Mouse (Mus musculus) Muller cell, postnatal 12 days (primary cell): Measurements from ENCODE around the gene Matk.
"Not testable (repeated sequence)": the region's sequence is repeated elsewhere in the genome, so short reads cannot be mapped to it uniquely, and the experiment has no call there.

ENCODE experiments used
- DNase-seq: peaks from one replicate; pipeline ENCODE4 v3.0.0-alpha.2; 2015; ENCODE audit errors: inconsistent ontology term

Matk gene

DNA sequence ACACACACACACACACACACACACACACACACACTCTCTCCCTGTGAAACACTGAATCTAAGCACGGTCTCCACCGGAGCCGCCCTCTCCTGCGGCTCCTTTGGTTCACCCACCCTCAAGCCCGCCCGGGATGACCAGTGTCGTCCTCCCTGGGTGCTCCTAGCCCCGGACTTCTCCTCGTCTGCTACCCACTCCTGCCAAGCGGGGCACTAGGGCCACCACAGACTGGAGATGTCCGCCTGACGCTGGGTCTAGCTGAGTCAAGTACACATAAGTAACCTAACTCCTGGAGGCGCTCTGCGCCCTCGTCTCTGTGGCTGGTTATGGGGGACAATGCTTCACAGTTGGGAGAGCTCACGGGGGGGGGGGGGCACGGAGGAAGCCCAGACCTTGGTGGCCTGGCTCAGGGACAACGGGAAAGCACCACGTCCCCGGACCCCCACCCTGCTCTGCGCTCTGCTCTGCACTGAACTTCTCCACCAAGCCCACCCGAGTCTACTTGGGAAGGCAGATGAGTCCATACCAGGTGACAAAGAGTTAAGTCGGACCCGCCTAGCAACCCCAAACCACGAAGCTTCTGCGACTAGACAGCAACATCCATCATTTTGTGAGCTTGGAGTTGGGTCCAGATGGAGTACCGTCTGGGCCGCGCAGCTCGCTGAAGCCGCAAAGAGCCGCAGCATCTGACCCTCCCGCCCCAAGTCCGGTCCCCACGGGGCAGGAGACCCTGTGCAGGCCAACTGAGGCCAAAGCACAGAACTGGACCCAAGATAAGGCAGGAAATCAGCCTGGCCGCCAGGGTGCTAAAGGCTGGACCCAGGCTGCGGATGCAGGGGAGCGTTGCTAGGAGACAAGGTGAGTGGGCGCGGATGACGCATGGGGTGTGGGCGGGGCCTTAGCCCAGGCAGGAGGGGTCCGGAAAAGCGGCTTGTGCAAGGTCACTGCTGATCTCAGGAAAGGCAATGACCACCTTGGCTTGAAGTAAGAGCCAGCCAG is at the start of gene Matk:
TSS of gene Matk (plus strand) at position 512 of the 996 bp plus-strand sequence.
- peak; percentile 73 for DNase-seq

DNA sequence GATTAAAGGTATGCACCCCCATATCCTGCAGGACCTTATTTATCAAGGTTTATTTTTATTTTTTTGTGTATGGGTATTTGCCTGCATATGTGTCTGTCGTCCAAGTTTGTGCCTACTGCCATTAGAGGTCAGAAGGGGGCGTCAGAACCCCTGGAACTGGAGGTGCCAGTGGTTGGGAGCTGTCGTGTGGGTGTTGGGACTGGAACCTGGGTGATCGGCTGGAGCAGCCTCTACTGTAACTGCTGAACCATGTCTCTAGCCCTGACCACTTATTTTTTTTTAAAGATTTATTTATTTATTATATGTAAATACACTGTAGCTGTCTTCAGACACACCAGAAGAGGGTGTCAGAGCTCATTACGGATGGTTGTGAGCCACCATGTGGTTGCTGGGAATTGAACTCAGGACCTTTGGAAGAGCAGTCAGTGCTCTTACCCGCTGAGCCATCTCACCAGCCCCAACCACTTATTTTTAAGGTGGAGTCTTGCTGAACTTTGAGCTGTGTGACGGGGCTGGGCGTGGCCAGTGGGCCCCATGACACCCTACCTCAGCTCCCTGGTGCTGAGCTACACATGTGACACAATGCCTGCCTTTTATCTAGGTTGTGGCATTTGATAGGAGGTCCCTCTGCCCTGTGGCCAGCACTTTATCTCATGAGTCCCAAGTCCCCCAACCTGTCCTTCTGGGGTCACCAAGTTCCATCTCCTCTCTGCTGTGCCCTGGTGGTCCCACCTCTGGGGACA is 49.6 kb upstream of the Matk start:
- no peak for DNase-seq

DNA sequence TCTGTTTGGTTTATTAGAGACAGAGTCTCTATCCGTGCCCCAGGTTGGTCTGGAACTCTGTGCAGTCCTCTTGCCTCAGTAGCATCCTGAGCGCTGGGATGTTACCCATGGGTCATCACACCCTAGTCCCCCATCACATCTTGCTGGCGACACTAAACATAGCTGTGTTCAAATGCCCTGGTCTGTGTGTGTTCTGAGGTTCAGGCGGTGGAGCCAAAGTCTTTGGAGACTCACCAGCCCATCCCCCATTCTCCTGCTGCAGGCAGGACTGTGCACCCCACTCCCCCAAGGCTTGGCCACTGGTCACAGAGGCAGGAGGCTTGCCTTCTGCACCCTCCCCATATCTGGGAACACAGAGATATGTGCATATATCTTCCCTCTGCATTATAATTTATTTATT is 48.6 kb upstream of the Matk start:
- no peak for DNase-seq

DNA sequence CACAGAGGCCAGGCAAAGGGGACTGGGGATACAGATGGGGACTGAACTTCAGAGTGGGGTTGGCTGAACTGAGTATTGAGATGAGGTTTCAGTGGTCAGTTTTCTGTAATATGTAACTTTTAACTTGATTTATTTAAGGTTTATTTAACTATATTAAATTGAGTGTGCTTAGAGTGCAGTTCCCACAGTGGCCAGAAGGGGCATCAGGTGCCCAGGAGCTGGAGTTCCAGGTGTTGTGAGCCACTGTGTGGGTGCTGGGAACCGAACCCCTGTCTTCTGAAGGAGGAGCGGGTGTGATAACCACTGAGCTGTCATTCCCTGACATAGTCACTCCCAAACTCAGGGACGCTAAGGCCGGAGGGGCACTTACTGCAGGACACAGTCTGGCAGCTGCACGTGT is 42.6 kb upstream of the Matk start:
- no peak for DNase-seq

DNA sequence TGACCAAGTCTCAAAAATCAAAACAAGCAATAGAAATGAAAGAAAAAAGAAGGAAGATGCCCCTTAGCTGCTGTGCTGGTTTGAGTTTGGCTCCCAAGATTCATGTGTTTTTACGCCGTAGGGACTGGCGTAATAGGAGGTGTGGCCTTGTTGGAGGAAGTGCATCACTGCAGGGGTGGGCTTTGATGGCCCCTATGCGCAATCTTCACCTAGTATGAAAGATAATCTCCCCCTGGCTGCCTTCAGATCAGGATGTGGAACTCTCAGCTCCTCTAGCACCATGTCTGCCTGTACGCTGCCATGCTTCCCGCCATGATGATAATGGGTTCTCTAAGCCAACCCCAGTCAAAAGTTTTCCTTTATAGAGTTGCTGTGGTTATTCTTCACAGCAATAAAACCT is 36.5 kb upstream of the Matk start:
- no peak for DNase-seq

DNA sequence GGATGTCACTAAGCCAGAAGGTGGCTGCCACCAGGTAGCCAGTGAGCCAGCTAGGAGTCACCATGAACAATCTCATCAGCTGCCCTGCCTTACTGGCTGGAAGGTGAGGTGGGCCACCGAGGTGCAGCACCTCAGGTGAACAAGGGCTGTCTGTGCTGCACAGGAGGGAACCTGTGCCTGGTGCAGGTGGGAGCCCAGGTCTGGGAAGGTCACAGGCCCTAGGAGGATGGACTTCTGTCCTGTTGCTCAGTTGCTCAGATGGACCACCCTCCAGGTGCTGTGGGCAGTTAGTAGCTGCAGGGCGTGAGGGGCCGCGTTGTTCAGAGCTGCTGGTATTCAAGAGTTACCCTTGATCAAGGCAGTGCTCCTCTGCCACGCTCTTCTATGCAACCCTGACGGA is 35.9 kb upstream of the Matk start:
- DNase-seq = no peak

DNA sequence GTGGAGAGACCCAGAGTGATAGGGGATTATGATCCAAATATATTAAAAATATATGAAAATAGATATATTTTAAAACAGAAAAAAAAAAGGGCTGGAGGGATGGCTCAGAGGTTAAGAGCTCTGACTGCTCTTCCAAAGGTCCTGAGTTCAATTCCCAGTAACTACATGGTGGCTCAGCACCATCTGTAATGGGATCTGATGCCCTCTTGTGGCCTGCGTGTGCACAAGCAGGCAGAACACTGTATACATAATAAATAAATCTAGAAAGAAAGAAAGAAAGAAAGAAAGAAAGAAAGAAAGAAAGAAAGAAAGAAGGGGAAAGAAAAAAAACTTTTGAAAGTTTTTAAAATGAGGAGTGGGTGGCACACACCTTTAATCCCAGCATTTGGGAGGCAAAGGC is 35.5 kb upstream of the Matk start:
- DNase-seq = not testable (repeated sequence)

DNA sequence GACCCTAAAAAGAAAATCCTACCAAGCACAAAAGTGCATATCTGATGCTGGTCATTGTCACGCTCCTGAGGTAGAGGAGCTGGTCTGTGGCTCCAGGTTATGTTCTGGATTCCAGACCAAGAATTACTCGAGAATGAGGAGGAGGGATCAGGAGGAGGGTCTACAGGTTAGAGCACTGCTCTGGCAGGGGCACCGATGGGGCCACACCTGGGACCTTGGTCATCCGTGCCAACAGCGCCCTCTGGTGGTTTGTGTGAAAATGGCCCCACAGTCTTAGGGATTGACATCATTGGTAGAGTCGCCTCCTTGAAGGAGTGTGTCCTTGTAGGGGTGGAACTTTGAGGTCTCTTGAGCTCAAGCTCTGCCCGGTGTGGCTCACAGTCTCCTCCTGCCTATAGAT is 34.8 kb upstream of the Matk start:
- DNase-seq = no peak

DNA sequence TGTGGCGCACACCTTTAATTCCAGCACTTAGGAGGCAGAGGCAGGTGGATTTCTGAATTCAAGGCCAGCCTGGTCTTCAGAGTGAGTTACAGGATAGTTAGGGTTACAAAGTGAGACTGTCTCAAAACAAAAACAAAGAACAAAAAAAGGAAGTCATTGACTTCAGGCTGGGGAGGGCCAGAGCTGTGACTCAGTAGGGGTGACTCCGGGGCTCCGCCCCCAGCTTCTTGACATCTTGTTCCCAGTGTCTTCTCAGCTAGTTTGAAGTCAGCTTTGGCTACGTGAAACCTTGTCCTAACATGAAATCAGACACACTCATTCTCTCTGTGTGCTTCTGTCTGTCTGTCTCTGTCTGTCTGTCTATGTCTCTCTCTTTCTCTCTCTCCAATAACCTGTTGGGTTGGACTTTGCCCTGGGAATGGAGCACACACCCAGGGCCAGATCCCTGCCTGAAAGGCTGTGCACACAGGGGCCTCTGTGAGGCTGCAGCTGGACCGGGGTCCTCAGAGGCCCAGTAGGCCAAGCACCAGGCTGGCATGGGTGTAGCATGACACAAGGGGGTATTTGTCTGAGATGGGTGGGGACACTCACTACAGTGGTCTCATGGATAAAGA is 31.2 kb upstream of the Matk start:
- DNase-seq = no peak

DNA sequence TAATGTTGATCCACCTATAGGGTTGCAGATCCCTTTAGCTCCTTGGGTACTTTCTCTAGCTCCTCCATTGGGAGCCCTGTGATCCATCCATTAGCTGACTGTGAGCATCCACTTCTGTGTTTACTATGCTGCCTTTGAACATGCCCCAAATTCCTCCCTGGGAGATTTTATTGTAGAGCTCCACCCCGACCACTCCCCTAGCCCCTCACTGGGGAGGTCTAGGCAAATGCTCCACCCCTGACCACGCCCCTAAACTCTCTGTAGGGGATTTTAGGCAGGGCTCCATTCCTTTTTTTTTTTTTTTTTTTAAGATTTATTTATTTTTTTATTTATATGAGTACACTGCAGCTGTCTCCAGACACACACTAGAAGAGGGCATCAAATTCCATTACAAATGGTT is 29.0 kb upstream of the Matk start:
- DNase-seq = not testable (repeated sequence)

DNA sequence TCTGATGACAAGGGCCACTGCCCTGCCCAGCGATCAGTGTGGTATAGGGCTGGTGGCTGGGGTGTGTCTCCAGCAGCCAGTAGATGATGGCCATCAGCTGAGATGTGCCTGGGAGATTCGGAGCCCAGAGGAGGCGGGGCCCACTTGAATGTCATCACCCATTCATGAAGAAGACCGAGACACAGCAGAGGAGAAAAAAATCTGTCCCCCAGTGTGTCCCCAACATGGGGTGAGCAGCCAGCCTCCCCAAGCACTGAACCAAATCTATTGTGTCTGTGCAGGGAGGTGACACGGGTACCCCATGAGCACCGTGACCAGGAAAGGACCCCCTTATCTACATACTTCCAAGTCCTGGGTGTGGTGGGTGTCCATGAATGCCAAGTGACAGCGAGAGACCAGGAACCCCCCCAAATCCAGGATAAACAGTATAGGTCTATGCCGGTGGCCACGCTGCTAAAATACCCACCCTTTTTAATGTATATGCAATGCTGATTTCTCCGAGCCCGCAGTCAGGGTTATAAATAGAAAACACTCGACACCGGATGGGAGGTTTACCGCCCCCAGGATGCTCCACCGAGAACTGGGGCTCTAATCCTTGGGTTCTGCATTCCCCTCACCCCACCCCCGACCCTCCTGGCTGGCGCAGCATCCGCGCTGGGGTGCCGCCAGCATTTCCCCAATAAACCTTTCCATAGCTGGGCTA is 22.8 kb upstream of the Matk start:
- no peak for DNase-seq

DNA sequence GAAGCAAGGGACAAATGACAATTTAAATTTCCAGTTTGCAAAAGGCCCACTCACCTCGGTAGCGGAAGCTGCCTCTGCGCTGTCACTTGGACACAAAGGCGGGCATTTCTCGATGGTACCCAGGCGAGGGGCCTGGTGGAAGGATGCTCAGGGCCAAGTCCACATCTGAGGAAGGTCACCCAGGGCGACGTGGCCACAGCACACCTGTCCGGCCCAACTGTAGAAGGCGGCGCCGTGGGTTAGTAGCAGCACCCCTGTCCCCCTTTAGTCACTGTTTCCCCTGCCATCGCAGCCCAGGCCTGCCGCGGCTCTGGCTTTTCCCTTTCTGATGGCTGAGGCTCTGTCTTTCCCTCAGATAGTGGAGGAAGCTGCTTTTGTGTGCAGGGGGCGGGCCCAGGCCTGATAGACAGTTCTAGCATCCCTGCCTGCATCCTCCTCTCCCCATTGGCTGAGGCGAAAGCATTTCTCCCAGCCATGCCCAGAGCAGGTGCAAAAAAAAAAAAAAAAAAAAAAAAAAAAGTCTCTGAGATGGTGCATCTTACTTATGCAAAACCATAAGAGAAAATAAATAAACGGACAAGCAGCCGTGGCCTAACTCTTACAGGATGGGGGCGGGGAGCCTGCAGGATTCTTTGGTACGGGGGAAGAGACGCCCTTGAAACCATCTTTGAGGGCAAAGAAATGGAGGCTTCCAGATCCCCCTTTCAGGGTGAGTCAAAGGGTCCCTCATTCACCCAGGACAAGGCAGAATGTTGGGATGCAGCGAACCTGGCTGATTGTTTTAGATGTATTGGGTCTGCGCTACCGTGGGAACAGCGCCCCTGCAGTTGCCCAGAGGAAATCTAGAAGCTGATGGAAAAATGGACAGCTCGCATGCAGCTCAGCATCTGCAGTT is 22.1 kb upstream of the Matk start, which contains the start of gene Atcay:
TSS of gene Atcay (minus strand) at position 396 of the 895 bp plus-strand sequence.
- DNase-seq = peak; percentile 57

DNA sequence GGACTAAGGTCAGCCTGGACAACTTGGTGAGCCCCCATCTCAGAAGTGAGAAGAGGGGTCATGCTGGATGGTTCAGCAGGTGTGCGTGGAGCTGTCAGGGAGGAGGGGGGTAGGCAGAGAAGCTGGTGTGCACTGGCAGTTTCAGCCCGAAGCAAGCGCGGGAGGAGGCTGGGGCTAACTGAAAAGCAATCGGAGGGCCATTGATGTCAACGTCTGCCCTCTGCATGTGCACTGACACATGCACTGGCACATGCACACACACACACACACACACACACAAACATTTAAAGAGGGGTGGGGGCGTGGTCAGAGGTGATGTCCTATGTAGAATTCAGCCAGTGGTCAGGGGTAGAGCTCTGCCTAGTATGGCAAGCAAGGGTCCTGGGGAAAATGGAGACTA is 21.3 kb upstream of the Matk start:
- no peak for DNase-seq

DNA sequence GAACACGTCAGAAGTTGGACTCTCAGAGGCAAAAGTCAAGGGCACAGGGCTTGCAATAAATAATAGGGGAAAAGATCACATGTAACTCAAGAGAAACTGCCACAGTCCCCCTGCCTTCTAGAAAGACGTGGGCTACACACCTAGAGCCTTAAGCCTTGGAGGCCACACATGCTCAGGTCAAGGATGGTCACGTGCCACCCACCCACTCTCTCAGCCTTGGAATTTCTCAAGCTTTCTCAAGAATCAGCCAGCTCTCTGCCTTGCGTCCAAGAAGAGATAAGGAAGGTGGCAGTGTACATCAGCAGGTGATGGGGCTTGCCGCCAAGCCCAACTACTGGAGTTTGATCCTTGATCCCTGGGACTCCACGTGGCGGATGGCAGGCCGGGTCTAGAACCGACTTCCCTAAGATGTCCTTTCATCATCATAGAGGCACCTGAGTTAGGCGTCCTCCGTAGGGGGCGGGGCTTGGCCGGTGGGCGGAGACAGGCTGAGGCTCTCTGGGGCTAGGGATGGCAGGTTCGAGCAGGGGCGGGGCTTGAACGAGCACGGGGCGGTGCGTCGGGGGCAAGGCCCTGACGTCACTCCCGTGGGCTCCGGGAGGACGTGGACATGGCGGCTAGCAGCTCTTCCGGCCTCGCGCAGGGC is 20.0 kb upstream of the Matk start, which contains the start of gene Zfr2:
TSS of gene Zfr2 (plus strand) at position 576 of the 646 bp plus-strand sequence.
- peak; percentile 95 for DNase-seq

DNA sequence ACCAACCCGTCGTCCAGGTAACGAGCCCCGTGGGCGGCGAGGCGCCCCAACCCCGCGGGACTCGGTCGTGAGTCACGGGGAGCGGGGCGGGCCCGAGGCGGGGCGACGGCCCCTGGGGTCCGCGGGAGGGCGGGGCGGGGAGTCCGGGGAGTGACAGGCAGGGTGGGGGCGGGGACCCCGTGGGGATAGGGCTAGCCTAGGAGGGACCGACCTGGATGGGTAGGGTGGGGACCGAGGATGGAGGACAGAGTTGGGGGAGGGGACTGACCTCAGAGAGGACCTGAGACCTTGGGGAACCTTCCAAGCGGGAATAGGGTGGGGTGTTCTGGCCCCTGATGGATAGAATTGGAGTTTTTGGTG is 19.5 kb upstream of the Matk start:
- no peak for DNase-seq

DNA sequence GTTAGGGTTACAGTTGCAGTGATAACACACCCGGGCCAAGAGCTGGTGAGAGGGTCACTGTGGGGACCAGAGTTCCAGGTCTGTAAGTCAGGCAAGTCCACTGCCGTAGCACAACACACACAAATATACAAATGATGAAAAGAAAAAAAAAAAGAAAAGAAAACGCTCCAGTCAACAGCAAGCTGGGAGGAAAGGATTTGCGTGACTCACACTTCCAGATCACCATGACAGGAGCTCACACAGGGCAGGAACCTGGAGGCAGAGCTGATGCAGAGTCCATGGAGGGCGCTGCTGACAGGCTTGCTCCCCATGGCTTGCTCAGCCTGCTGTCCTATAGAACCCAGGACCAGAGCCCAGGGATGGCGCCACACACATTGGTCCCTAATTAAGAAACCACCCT is 18.5 kb upstream of the Matk start:
- DNase-seq = no peak

DNA sequence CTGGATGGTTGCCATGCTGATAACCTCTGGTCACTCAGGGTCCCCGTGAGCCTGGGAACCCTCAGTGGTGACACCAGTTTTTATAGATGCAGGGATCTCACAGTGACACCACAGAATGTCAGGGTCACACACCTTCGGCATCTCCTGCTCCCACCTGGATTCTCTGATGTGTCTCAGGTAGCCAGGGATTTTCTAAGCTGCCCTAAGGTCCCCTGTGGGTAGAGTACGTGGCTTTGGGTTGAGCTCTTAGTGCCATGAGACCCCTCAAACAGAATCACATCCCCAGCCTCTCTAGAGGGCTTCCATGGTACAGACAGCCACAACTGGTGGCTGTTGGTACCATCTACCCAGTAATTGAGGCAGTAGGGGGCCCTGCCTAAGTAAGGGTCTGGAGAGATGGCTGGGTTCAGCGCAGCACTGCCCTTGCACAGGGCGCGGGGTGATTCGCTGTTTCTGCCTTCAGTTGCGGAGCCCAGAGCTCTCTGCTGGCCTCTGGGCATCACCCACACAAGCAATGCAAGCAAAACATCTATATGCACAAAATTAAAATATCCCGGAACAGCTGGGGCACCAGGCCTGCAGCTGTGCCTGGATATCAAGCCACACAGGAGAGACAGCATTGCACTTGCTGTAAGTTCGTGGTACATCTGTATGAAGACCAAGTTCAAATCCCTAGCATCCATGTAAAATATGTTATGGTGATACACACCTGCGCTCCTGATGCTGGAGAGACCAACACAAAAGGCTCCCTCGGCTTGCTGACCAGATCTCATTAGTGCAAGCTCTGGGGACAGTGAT is 16.1 kb upstream of the Matk start:
- DNase-seq = no peak

DNA sequence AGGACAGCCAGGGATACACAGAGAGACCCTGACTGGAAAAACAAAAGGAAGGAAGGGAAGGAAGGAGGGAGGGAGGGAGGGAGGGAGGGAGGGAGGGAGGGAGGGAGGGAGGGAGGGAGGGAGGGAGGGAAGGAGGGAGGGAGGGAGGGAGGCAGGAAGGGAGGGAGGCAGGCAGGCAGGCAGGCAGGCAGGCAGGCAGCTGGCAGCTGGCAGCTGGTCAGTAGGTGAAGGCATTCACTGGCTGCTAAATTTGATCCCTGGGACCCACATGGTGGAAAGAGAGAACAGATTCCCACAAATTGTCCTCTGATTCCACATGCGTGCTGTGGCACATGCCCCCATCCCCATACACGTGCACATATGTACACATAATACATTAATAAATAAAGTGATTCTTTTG is 14.1 kb upstream of the Matk start:
- no peak for DNase-seq

DNA sequence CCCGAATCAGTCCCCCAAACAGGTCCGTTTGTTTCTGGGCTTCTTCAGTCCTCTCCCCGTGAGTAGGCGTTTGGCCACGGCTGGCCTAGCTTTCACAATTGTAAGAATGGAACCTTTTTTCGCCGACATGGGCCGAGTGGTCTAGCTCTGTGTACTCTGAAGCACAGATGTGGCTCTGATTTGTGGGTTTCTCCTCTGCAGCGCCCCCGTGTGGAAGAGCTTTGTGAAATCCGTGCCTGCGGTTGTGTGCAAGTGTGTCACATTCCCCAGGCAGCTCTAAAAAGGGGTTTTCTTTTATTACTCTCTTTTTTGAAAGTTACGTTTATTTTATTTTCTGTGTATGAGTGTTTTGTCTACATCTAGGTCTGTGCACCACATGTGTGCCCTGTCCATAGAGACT is 11.9 kb upstream of the Matk start:
- DNase-seq = peak; percentile 50
